Mouse (Mus musculus): Measurements from ENCODE around the gene Rsph3b. TPM values are rescaled to one million over a fixed set of nuclear protein-coding genes. Genes with fewer than 3 reads are reported as not detected.

Rsph3b gene
- 9.2 TPM for polyA plus RNA-seq (2017; shearing (Covaris generic))

DNA sequence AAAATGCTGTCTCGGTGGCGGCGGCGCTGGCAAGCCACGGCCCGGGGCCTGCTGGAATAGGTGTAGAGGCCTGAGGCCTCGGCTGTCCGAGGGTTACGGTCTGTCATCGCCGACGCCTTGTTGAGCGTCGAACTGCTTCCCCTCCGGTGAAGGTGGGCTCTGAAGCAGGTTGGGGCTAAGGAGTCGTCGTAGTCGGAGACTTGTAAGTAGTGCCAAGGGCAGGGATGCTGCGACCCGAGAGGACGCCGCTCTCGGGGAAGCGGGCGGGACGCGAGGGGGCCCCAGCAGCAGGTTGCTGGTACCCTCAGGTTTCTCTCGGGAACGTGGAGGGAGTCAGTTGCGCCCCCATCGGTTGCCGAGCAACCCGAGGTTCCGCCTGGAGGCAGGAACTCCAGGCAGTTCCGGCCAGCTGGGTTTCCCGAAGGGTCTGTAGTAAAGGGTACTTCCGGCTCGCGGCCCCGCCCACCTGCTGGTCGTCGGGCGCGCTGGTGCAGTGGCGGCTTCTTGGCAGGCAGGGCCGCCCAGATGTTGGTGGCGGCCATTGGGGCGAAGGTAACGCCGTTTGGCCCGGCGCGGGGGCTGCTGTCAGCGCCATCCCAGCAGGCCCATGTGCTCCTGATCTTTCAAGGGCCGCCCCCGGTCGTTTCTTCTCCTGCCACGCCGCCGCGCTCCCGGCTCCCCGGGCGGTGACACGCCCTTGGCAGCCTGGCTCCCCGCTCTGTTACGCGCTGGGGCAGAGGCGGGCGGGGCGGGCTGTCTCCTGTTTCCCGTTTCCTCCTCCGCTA, at the start of gene Rsph3b:
Gene Rsph3b (minus strand): TSS at position 699 of the 785 bp plus-strand sequence.

DNA sequence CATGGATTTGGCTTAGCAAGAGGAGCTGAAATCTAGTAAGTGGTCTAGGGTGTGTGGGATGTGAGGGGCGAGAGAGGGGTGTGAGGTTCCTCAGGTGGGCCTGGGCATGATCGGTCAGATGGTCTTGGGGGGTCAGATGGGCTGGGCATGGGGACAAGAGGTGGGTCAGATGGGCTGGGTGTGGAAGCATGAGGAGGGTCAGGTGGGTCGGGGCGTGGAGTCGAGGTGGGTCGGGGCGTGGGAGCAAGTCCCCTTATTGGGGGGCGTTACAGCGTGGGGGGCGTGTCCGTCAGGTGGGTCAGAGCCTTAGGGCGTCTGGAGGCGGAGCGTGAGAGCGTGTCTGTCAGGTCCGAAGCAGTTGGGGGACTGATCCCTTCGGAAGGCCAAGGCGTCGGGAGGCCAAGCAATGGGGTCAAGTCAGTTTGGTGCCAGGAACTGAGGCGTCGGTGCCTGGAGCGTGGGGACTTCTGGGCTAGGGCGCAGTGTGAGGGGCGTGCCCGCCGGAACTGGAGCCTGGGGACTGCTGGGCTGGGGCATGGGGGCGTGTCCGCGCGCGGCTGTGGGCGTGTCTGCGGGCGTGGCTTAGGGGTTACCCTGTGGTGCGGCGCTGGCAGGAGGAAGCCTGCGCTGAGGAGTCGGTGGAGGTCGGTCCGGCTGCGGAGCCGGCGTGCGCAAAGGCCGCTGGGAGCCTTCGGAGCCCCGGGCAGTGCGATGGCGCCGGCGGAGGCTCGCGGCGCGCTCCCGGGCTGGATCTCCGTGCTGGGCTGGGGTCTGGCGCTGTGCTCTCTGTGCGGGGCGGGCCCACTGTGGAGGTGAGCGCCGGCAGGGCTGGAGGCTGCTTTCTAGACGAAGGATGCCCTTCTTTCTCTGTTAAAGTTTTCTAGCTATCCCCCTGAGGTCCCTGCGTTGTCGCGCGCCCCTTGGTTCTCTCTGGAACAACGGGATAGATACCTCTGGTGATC, 30.1 kb upstream of the Rsph3b start, which contains the start of gene Gm49721:
Gene Gm49721 (plus strand): TSS at position 618 of the 962 bp plus-strand sequence.

GRCm38 (mm10) chr17:6970334-6970733, 21.9 kb upstream of the Rsph3b start, which contains the start of gene Rnaset2b:
Rnaset2b (plus strand) TSS chr17:6970634.

DNA sequence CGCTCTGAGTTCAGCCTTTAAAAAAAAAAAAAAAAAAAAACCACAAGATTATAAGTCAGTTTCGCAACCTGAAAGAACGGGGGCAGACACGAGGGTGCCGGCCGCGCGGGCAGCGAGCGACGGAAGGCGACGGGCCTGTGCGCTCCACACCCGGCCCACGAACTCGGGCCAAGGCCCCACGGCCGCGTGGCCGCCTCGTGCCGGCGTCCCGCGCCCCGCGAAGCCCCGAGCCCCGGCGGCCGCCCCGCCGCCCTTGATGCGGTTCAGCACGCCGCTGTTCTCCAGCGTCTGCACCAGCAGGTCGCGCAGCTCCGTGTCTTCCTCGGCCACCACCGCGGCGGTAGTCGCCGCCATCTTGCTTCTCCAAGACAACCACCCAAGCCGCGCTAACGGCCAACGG, 12.3 kb upstream of the Rsph3b start, which contains the start of gene Tagap1:
Gene Tagap1 (minus strand): TSS at position 381 of the 400 bp plus-strand sequence.

Other genes starting within 250 kb of the Rsph3b start
- gene Ezr, start 165.9 kb downstream of the Rsph3b start, polyA plus RNA-seq (2017; shearing (Covaris generic)) = 641 TPM
- gene Tagap1, start 12.5 kb upstream of the Rsph3b start, polyA plus RNA-seq (2017; shearing (Covaris generic)) = 40.9 TPM
- 698 TPM for gene Rnaset2b, start 22.0 kb upstream of the Rsph3b start, polyA plus RNA-seq (2017; shearing (Covaris generic))
- 1.4 TPM for gene Gm49721, start 30.2 kb upstream of the Rsph3b start, polyA plus RNA-seq (2017; shearing (Covaris generic))
- not detected for gene Gm1604a, start 76.9 kb upstream of the Rsph3b start, polyA plus RNA-seq (2017; shearing (Covaris generic))
- 9.1 TPM for gene Rps6ka2, start 221.4 kb upstream of the Rsph3b start, polyA plus RNA-seq (2017; shearing (Covaris generic))

All from naive thymus-derived CD4-positive, alpha-beta T cell, adult 5 months (primary cell).